ENCODE assay signal across 17 mouse cellular contexts in the genomic region with DNA sequence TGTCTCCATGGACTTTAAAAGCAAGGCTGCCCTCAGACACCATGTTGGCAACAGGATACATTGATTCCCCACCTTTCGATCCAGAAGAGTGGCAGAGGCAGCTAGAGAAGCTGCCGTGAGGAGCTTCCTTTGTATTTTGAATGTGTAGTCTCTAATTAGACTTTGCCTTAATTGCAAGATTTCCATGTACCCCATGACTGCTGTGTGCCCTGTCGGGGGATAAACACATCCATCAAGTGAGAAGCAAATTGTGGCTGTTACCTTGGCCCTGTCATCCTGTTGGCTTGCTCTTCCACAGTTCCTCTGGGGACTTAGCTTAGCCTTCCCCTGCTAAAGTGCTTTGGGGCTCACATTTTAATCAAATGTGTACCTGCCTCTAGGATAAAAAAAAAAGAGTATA. TPM values are rescaled to one million over a fixed set of nuclear protein-coding genes. Genes with fewer than 3 reads are reported as not detected.
DNase-seq lines count a peak whose midpoint lies in the region; ATAC-seq and TF ChIP-seq lines count a peak whose summit lies in the region.
"Had no signal": no experiment of that assay in that cellular context is flagged by ENCODE, and none has a peak within 500 bp of the region (broad histone marks: within the 10 kb centered on the region; RNA-seq: fewer than 3 reads in every experiment).

No protein-coding gene starts in this region.

- WGBS in forebrain, postnatal 0 days, result 22% methylated on average over 3 of the region's 3 CpGs
- WGBS in forebrain, embryonic 12.5 days, result 53% methylated on average over 3 of the region's 3 CpGs
- WGBS in midbrain, embryonic 15.5 days, result 56% methylated on average over 3 of the region's 3 CpGs
- whole genome bisulfite sequencing in midbrain, embryonic 11.5 days, result 85% methylated on average over 3 of the region's 3 CpGs
- 55% methylated on average over 3 of the region's 3 CpGs for WGBS in limb, embryonic 15.5 days
- WGBS in liver, embryonic 12.5 days (ENCODE audit: insufficient replicate concordance), result 68% methylated on average over 3 of the region's 3 CpGs

- no peak overlapping the region for H3K4me2 ChIP-seq in forebrain, postnatal 0 days (ENCODE audit: low read depth)
- no peak overlapping the region for H3K4me2 ChIP-seq in forebrain, embryonic 12.5 days
- H3K4me2 ChIP-seq in midbrain, embryonic 15.5 days, result no peak overlapping the region
- no peak overlapping the region for H3K4me2 ChIP-seq in midbrain, embryonic 11.5 days
- H3K4me2 ChIP-seq in limb, embryonic 15.5 days, result no peak overlapping the region
- no peak overlapping the region for H3K4me2 ChIP-seq in liver, embryonic 12.5 days
- H3K4me2 ChIP-seq: heart, embryonic 11.5 days; heart, embryonic 15.5 days; hindbrain, embryonic 14.5 days had no signal

- H3K9me3 ChIP-seq in forebrain, postnatal 0 days (ENCODE audit: low read length), result no peaks in the 10 kb centered on the region
- H3K9me3 ChIP-seq in forebrain, embryonic 12.5 days, result no peaks in the 10 kb centered on the region
- H3K9me3 ChIP-seq in midbrain, embryonic 15.5 days, result no peaks in the 10 kb centered on the region
- no peaks in the 10 kb centered on the region for H3K9me3 ChIP-seq in midbrain, embryonic 11.5 days (ENCODE audit: control insufficient read depth, low read length)
- H3K9me3 ChIP-seq in limb, embryonic 15.5 days, result no peaks in the 10 kb centered on the region
- H3K9me3 ChIP-seq in liver, embryonic 12.5 days (replicated peaks), result no peaks in the 10 kb centered on the region
- H3K9me3 ChIP-seq: embryonic facial prominence, embryonic 10.5 days; heart, embryonic 15.5 days had no signal

- DNase-seq in forebrain, postnatal 0 days, result no peak
- DNase-seq in midbrain, embryonic 11.5 days (ENCODE audit: low spot score, missing footprints), result no peak
- DNase-seq: adrenal gland, adult 2 months; adrenal gland, postnatal 25 days; cerebellum, adult 2 months; cerebellum, postnatal 10 days; gastrocnemius, postnatal 14 days; heart, adult 2 months; heart, postnatal 14 days had no signal

- no peaks in the 10 kb centered on the region for H3K4me1 ChIP-seq in forebrain, postnatal 0 days (ENCODE audit: insufficient read depth)
- H3K4me1 ChIP-seq in forebrain, embryonic 12.5 days, result peaks cover 11% of the 10 kb centered on the region; the same call in 1 of the 2 replicates
- H3K4me1 ChIP-seq in midbrain, embryonic 15.5 days, result peaks cover 9% of the 10 kb centered on the region
- H3K4me1 ChIP-seq in midbrain, embryonic 11.5 days (ENCODE audit: control insufficient read depth, insufficient read depth, low read length), result no peaks in the 10 kb centered on the region
- H3K4me1 ChIP-seq in limb, embryonic 15.5 days, result peaks cover 26% of the 10 kb centered on the region
- H3K4me1 ChIP-seq in liver, embryonic 12.5 days, result no peaks in the 10 kb centered on the region

- no peak for TF ChIP-seq CTCF in forebrain, postnatal 0 days (IDR thresholded peaks at IDR 0.05; ENCODE audit: low read depth)

- no peaks in the 10 kb centered on the region; the same call in 1 of the 2 replicates for H3K27me3 ChIP-seq in forebrain, postnatal 0 days (ENCODE audit: insufficient read depth, low read length)
- peaks cover 24% of the 10 kb centered on the region for H3K27me3 ChIP-seq in forebrain, embryonic 12.5 days
- no peaks in the 10 kb centered on the region for H3K27me3 ChIP-seq in midbrain, embryonic 15.5 days (replicated peaks)
- H3K27me3 ChIP-seq in midbrain, embryonic 11.5 days (ENCODE audit: control insufficient read depth, insufficient read depth, low read length), result no peaks in the 10 kb centered on the region; the same call in 1 of the 2 replicates
- H3K27me3 ChIP-seq in limb, embryonic 15.5 days, result no peaks in the 10 kb centered on the region
- no peaks in the 10 kb centered on the region for H3K27me3 ChIP-seq in liver, embryonic 12.5 days (replicated peaks)
- H3K27me3 ChIP-seq: heart, embryonic 15.5 days had no signal

- H3K4me3 ChIP-seq in forebrain, postnatal 0 days (ENCODE audit: low read depth, low read length), result no peak overlapping the region
- H3K4me3 ChIP-seq in forebrain, embryonic 12.5 days (replicated peaks), result no peak overlapping the region
- no peak overlapping the region for H3K4me3 ChIP-seq in midbrain, embryonic 15.5 days
- no peak overlapping the region for H3K4me3 ChIP-seq in midbrain, embryonic 11.5 days (ENCODE audit: low read depth, low read length)
- H3K4me3 ChIP-seq in limb, embryonic 15.5 days, result no peak overlapping the region
- H3K4me3 ChIP-seq in liver, embryonic 12.5 days, result no peak overlapping the region
- H3K4me3 ChIP-seq: embryonic facial prominence, embryonic 10.5 days; heart, adult 2 months; heart, embryonic 15.5 days had no signal

- 0 out of 2 replicates have a peak, but pooled peaks have one; percentile 26 for ATAC-seq in forebrain, postnatal 0 days
- ATAC-seq in forebrain, embryonic 12.5 days (ENCODE audit: low FRiP score), result no peak
- no peak for ATAC-seq in midbrain, embryonic 15.5 days (replicated peaks)
- ATAC-seq in midbrain, embryonic 11.5 days (ENCODE audit: low FRiP score), result no peak
- no peak for ATAC-seq in limb, embryonic 15.5 days (ENCODE audit: insufficient number of reproducible peaks, low FRiP score, low TSS enrichment, low read depth)
- ATAC-seq in liver, embryonic 12.5 days, result no peak

- H3K9ac ChIP-seq in forebrain, postnatal 0 days, result no peak overlapping the region
- no peak overlapping the region for H3K9ac ChIP-seq in forebrain, embryonic 12.5 days
- no peak overlapping the region for H3K9ac ChIP-seq in midbrain, embryonic 15.5 days
- H3K9ac ChIP-seq in midbrain, embryonic 11.5 days (ENCODE audit: low read length), result no peak overlapping the region
- no peak overlapping the region for H3K9ac ChIP-seq in limb, embryonic 15.5 days
- no peak overlapping the region for H3K9ac ChIP-seq in liver, embryonic 12.5 days
- H3K9ac ChIP-seq: heart, embryonic 15.5 days; hindbrain, embryonic 14.5 days had no signal

- no peaks in the 10 kb centered on the region for H3K36me3 ChIP-seq in forebrain, postnatal 0 days (ENCODE audit: insufficient read depth)
- no peaks in the 10 kb centered on the region for H3K36me3 ChIP-seq in forebrain, embryonic 12.5 days (replicated peaks)
- H3K36me3 ChIP-seq in midbrain, embryonic 15.5 days (replicated peaks), result no peaks in the 10 kb centered on the region
- H3K36me3 ChIP-seq in midbrain, embryonic 11.5 days (ENCODE audit: control insufficient read depth, insufficient read depth, low read length), result no peaks in the 10 kb centered on the region
- no peaks in the 10 kb centered on the region for H3K36me3 ChIP-seq in limb, embryonic 15.5 days
- no peaks in the 10 kb centered on the region for H3K36me3 ChIP-seq in liver, embryonic 12.5 days
- H3K36me3 ChIP-seq: embryonic facial prominence, embryonic 10.5 days; heart, embryonic 15.5 days had no signal

- H3K27ac ChIP-seq in forebrain, postnatal 0 days (ENCODE audit: low read depth, low read length), result no peak overlapping the region
- H3K27ac ChIP-seq in forebrain, embryonic 12.5 days, result no peak overlapping the region
- H3K27ac ChIP-seq in midbrain, embryonic 15.5 days, result 0 out of 2 replicates have a peak overlapping the region, but pooled peaks have one; percentile 16
- H3K27ac ChIP-seq in midbrain, embryonic 11.5 days (ENCODE audit: low read depth, low read length), result no peak overlapping the region
- peak overlapping the region; percentile 13; the same call in 1 of the 2 replicates for H3K27ac ChIP-seq in limb, embryonic 15.5 days
- no peak overlapping the region for H3K27ac ChIP-seq in liver, embryonic 12.5 days
- H3K27ac ChIP-seq: embryonic facial prominence, embryonic 10.5 days; heart, adult 2 months; heart, embryonic 15.5 days; hindbrain, embryonic 14.5 days had no signal

RNA-seq across cellular contexts. Expression of a gene that starts 57.7 kb away (rescaled TPM):
- 50.2 and 51.1 TPM in 2 replicates for total RNA-seq in forebrain, postnatal 0 days (2014; rRNA removed)
- polyA plus RNA-seq in forebrain, postnatal 0 days (2015; fragmentation: Nextera tagmentation; extraction: Ambion mirVana), result 65.2 and 74.7 TPM in 2 replicates
- 44.4 and 46.5 TPM in 2 replicates for polyA plus RNA-seq in forebrain, embryonic 12.5 days (2016; fragmentation: Nextera tagmentation; extraction: Ambion mirVana)
- 77.5 and 78.7 TPM in 2 replicates for polyA plus RNA-seq in midbrain, embryonic 15.5 days (2015; fragmentation: Nextera tagmentation; extraction: Ambion mirVana)
- polyA plus RNA-seq in midbrain, embryonic 11.5 days (2014; fragmentation: Nextera tagmentation; extraction: Ambion mirVana), result 35.4 and 39.9 TPM in 2 replicates
- polyA plus RNA-seq in limb, embryonic 15.5 days (2015; fragmentation: Nextera tagmentation; extraction: Ambion mirVana), result 44.9 and 46.6 TPM in 2 replicates
- 2.1 and 2.3 TPM in 2 replicates for polyA plus RNA-seq in liver, embryonic 12.5 days (2016; fragmentation: Nextera tagmentation; extraction: Ambion mirVana)

Comparison
In these comparisons a context has a peak if more than half of its experiments do, and no peak if none do; other contexts are left out.
1. H3K27ac ChIP-seq: peak in midbrain, embryonic 15.5 days (single experiment) and limb, embryonic 15.5 days (single experiment); none in forebrain, postnatal 0 days (single experiment), forebrain, embryonic 12.5 days (single experiment), midbrain, embryonic 11.5 days (single experiment) and liver, embryonic 12.5 days (single experiment).
2. RNA of a gene that starts 57.7 kb away (polyA plus RNA-seq): 77.5 to 78.7 TPM in midbrain, embryonic 15.5 days, 65.2 to 74.7 TPM in forebrain, postnatal 0 days, 44.9 to 46.6 TPM in limb, embryonic 15.5 days, 44.4 to 46.5 TPM in forebrain, embryonic 12.5 days and 35.4 to 39.9 TPM in midbrain, embryonic 11.5 days; 2.1 to 2.3 TPM in liver, embryonic 12.5 days; every median in the first group is over 10 times any median in the second.